Mouse (Mus musculus) B cell, adult 2 months (primary cell): ENCODE measurements around the gene Psmb7.

Experiments used
- DNase-seq, 2 experiments: peaks; one replicate each; pipeline ENCODE4 v3.0.0; 2022

Psmb7 gene

GRCm38 (mm10) chr2:38643625-38644427, at the start of gene Psmb7:
Gene Psmb7 (minus strand): TSS chr2:38644087.
- DNase-seq, result peak; percentile 88 to 90

- DNase-seq, result peak; percentile 33
These were observed 47.7 kb upstream of the Psmb7 start for GRCm38 (mm10) chr2:38691542-38691941.

GRCm38 (mm10) chr2:38689881-38690280, 46.0 kb upstream of the Psmb7 start:
- no peak for DNase-seq

- DNase-seq, result peak; percentile 29 to 36
These were observed 45.1 kb upstream of the Psmb7 start for GRCm38 (mm10) chr2:38688791-38689520.

GRCm38 (mm10) chr2:38685746-38686145, 41.9 kb upstream of the Psmb7 start:
- DNase-seq, result no peak

- no peak for DNase-seq
These were observed 39.2 kb upstream of the Psmb7 start for GRCm38 (mm10) chr2:38683083-38683482.

GRCm38 (mm10) chr2:38682209-38682608, 38.3 kb upstream of the Psmb7 start:
- DNase-seq, result no peak

- no peak for DNase-seq
These were observed 35.1 kb upstream of the Psmb7 start for GRCm38 (mm10) chr2:38678947-38679346.

GRCm38 (mm10) chr2:38675366-38675969, 31.6 kb upstream of the Psmb7 start:
- DNase-seq, result no peak

GRCm38 (mm10) chr2:38672496-38672895, 28.6 kb upstream of the Psmb7 start:
- no peak for DNase-seq

- peak; percentile 20 to 30 for DNase-seq
These were observed 25.1 kb upstream of the Psmb7 start for GRCm38 (mm10) chr2:38668802-38669580.

- DNase-seq, result peak; percentile 43
These were observed 17.5 kb upstream of the Psmb7 start for GRCm38 (mm10) chr2:38661398-38661797.

GRCm38 (mm10) chr2:38658338-38658836, 14.5 kb upstream of the Psmb7 start:
- peak; percentile 57 to 63 for DNase-seq

GRCm38 (mm10) chr2:38653694-38654093, 9.8 kb upstream of the Psmb7 start:
- DNase-seq, result no peak

- DNase-seq, result no peak
These were observed 9.4 kb upstream of the Psmb7 start for GRCm38 (mm10) chr2:38653293-38653619.

- DNase-seq, result no peak
These were observed 8.8 kb upstream of the Psmb7 start for GRCm38 (mm10) chr2:38652565-38653292.

- DNase-seq, result no peak
These were observed 8.2 kb upstream of the Psmb7 start for GRCm38 (mm10) chr2:38652098-38652497.

GRCm38 (mm10) chr2:38650340-38650739, 6.5 kb upstream of the Psmb7 start:
- no peak for DNase-seq

- no peak for DNase-seq
These were observed 3.8 kb upstream of the Psmb7 start for GRCm38 (mm10) chr2:38647661-38648060.

- no peak for DNase-seq
These were observed 3.3 kb upstream of the Psmb7 start for GRCm38 (mm10) chr2:38647201-38647606.

GRCm38 (mm10) chr2:38645936-38646335, 2.0 kb upstream of the Psmb7 start:
- peak; percentile 51 to 57 for DNase-seq

GRCm38 (mm10) chr2:38641761-38642160, 2.1 kb downstream of the Psmb7 start:
- DNase-seq, result no peak
